Mouse (Mus musculus) kidney, postnatal 25 days (tissue): ENCODE results near the gene C2cd5.

Experiments used
- DNase-seq, 2 experiments: peaks; one replicate each; pipeline ENCODE4 v3.0.0; 2021; ENCODE audit warnings: mixed read lengths in 2 of 2

C2cd5 gene

GRCm38 (mm10) chr6:143070736-143071135, 29.2 kb downstream of the C2cd5 start:
- DNase-seq: no peak

- no peak for DNase-seq
Observed at GRCm38 (mm10) chr6:143070019-143070418, 29.9 kb downstream of the C2cd5 start.

- no peak for DNase-seq
Observed at GRCm38 (mm10) chr6:143069606-143070005, 30.3 kb downstream of the C2cd5 start.

GRCm38 (mm10) chr6:143068181-143068915, 31.6 kb downstream of the C2cd5 start:
- no peak for DNase-seq

- DNase-seq: no peak
Observed at GRCm38 (mm10) chr6:143067654-143068053, 32.3 kb downstream of the C2cd5 start.

- no peak for DNase-seq
Observed at GRCm38 (mm10) chr6:143066859-143067258, 33.1 kb downstream of the C2cd5 start.

- DNase-seq: no peak
Observed at GRCm38 (mm10) chr6:143064047-143064446, 35.9 kb downstream of the C2cd5 start.

GRCm38 (mm10) chr6:143057601-143058000, 42.3 kb downstream of the C2cd5 start:
- no peak for DNase-seq

- DNase-seq: no peak
Observed at GRCm38 (mm10) chr6:143051566-143051965, 48.4 kb downstream of the C2cd5 start.

GRCm38 (mm10) chr6:143049791-143050555, 50.0 kb downstream of the C2cd5 start:
- DNase-seq: no peak

- no peak for DNase-seq
Observed at GRCm38 (mm10) chr6:143049117-143049516, 50.8 kb downstream of the C2cd5 start.

- DNase-seq: no peak
Observed at GRCm38 (mm10) chr6:143047538-143048258, 52.2 kb downstream of the C2cd5 start.

- DNase-seq: no peak
Observed at GRCm38 (mm10) chr6:143041578-143041977, 58.4 kb downstream of the C2cd5 start.

- no peak for DNase-seq
Observed at GRCm38 (mm10) chr6:143035261-143035660, 64.7 kb downstream of the C2cd5 start.

- no peak for DNase-seq
Observed at GRCm38 (mm10) chr6:143034503-143034902, 65.4 kb downstream of the C2cd5 start.

GRCm38 (mm10) chr6:143030521-143030920, 69.4 kb downstream of the C2cd5 start:
- DNase-seq: no peak

GRCm38 (mm10) chr6:143027896-143028295, 72.0 kb downstream of the C2cd5 start:
- DNase-seq: no peak

GRCm38 (mm10) chr6:143027402-143027801, 72.5 kb downstream of the C2cd5 start:
- DNase-seq: no peak

- no peak for DNase-seq
Observed at GRCm38 (mm10) chr6:143023691-143024090, 76.2 kb downstream of the C2cd5 start.

GRCm38 (mm10) chr6:143021756-143022155, 78.2 kb downstream of the C2cd5 start:
- no peak for DNase-seq

- no peak for DNase-seq
Observed at GRCm38 (mm10) chr6:143020647-143021046, 79.3 kb downstream of the C2cd5 start.

- DNase-seq: no peak
Observed at GRCm38 (mm10) chr6:143020146-143020545, 79.8 kb downstream of the C2cd5 start.

- DNase-seq: no peak
Observed at GRCm38 (mm10) chr6:143012513-143013215, 87.3 kb downstream of the C2cd5 start.
